Mouse (Mus musculus): ENCODE measurements around the gene Gm49661. TPM values are rescaled to one million over a fixed set of nuclear protein-coding genes. Genes with fewer than 3 reads are reported as not detected.
A peak's percentile ranks its signal among the peaks of the same experiment; 100 is the strongest.

The Gm49661 gene
- polyA plus RNA-seq, 1 experiment from 2014 or later: not detected

- Histone ChIP-seq H3K36me3 (ENCODE audit: control insufficient read depth, insufficient read depth, low read length) (no peaks in the 10 kb centered on the region), H3K4me2 (peak overlapping the region; percentile 92), H3K27me3 (ENCODE audit: control insufficient read depth, insufficient read depth, low read length) (peaks cover 40% of the 10 kb centered on the region), H3K27ac (ENCODE audit: low read depth, low read length) (no peak overlapping the region), H3K9ac (ENCODE audit: low read length) (no peak overlapping the region), H3K9me3 (ENCODE audit: control insufficient read depth, low read length) (no peaks in the 10 kb centered on the region), H3K4me1 (ENCODE audit: control insufficient read depth, insufficient read depth, low read length) (peaks cover 23% of the 10 kb centered on the region), H3K4me3 (ENCODE audit: low read depth, low read length) (peak overlapping the region; percentile 57; the same call in 1 of the 2 replicates)
- DNase-seq (ENCODE audit: low spot score, missing footprints): no peak
- WGBS: 4% methylated on average over 11 of the region's 11 CpGs
- ATAC-seq (ENCODE audit: low FRiP score): peak; percentile 56
Measured at GRCm38 (mm10) chr8:84945235-84945632, 24.0 kb downstream of the Gm49661 start.

- Histone ChIP-seq H3K4me2 (peak overlapping the region; percentile 92), H3K4me3 (ENCODE audit: low read depth, low read length) (peak overlapping the region; percentile 14; the same call in 1 of the 2 replicates), H3K9ac (ENCODE audit: low read length) (no peak overlapping the region), H3K9me3 (ENCODE audit: control insufficient read depth, low read length) (no peaks in the 10 kb centered on the region), H3K4me1 (ENCODE audit: control insufficient read depth, insufficient read depth, low read length) (peaks cover 23% of the 10 kb centered on the region), H3K36me3 (ENCODE audit: control insufficient read depth, insufficient read depth, low read length) (no peaks in the 10 kb centered on the region), H3K27me3 (ENCODE audit: control insufficient read depth, insufficient read depth, low read length) (peaks cover 37% of the 10 kb centered on the region), H3K27ac (ENCODE audit: low read depth, low read length) (no peak overlapping the region)
- WGBS: 2% methylated on average over 26 of the region's 26 CpGs
- peak; percentile 92 for DNase-seq (ENCODE audit: low spot score, missing footprints)
- peak; percentile 51; the same call in 1 of the 2 replicates for ATAC-seq (ENCODE audit: low FRiP score)
Measured at GRCm38 (mm10) chr8:84944478-84945160, 24.6 kb downstream of the Gm49661 start.

- ATAC-seq (ENCODE audit: low FRiP score): no peak
- Histone ChIP-seq H3K27me3 (ENCODE audit: control insufficient read depth, insufficient read depth, low read length) (peaks cover 37% of the 10 kb centered on the region), H3K4me3 (ENCODE audit: low read depth, low read length) (no peak overlapping the region), H3K4me1 (ENCODE audit: control insufficient read depth, insufficient read depth, low read length) (peaks cover 23% of the 10 kb centered on the region), H3K4me2 (no peak overlapping the region), H3K36me3 (ENCODE audit: control insufficient read depth, insufficient read depth, low read length) (no peaks in the 10 kb centered on the region), H3K9ac (ENCODE audit: low read length) (no peak overlapping the region), H3K27ac (ENCODE audit: low read depth, low read length) (no peak overlapping the region), H3K9me3 (ENCODE audit: control insufficient read depth, low read length) (no peaks in the 10 kb centered on the region)
- peak; percentile 81 for DNase-seq (ENCODE audit: low spot score, missing footprints)
- 18% methylated on average over 4 of the region's 4 CpGs for WGBS
Measured at GRCm38 (mm10) chr8:84943699-84944098, 25.5 kb downstream of the Gm49661 start.

GRCm38 (mm10) chr8:84937620-84938485 lies 31.4 kb downstream of the Gm49661 start:
- no peak for ATAC-seq (ENCODE audit: low FRiP score)
- WGBS: 63% methylated on average over 13 of the region's 13 CpGs
- Histone ChIP-seq H3K4me1 (ENCODE audit: control insufficient read depth, insufficient read depth, low read length) (peaks cover 29% of the 10 kb centered on the region), H3K27ac (ENCODE audit: low read depth, low read length) (no peak overlapping the region), H3K27me3 (ENCODE audit: control insufficient read depth, insufficient read depth, low read length) (peaks cover 30% of the 10 kb centered on the region), H3K4me3 (ENCODE audit: low read depth, low read length) (peak overlapping the region; percentile 65; the same call in 1 of the 2 replicates), H3K36me3 (ENCODE audit: control insufficient read depth, insufficient read depth, low read length) (no peaks in the 10 kb centered on the region), H3K4me2 (peak overlapping the region; percentile 95), H3K9me3 (ENCODE audit: control insufficient read depth, low read length) (no peaks in the 10 kb centered on the region), H3K9ac (ENCODE audit: low read length) (no peak overlapping the region)
- no peak for DNase-seq (ENCODE audit: low spot score, missing footprints)

GRCm38 (mm10) chr8:84936962-84937546 lies 32.2 kb downstream of the Gm49661 start, which contains the start of gene Mast1:
Gene Mast1 (minus strand): TSS chr8:84937359.
- H3K36me3 ChIP-seq (ENCODE audit: control insufficient read depth, insufficient read depth, low read length): no peaks in the 10 kb centered on the region
- H3K9me3 ChIP-seq (ENCODE audit: control insufficient read depth, low read length): no peaks in the 10 kb centered on the region
- H3K27ac ChIP-seq (ENCODE audit: low read depth, low read length): peak within 1 kb of the TSS; percentile 59; the same call in 1 of the 2 replicates
- DNase-seq (ENCODE audit: low spot score, missing footprints) (peak; percentile 97), ATAC-seq (ENCODE audit: low FRiP score) (peak; percentile 65)
- H3K27me3 ChIP-seq (ENCODE audit: control insufficient read depth, insufficient read depth, low read length): peaks cover 30% of the 10 kb centered on the region
- H3K9ac ChIP-seq (ENCODE audit: low read length): peak within 1 kb of the TSS; percentile 76
- H3K4me2 ChIP-seq: peak within 1 kb of the TSS; percentile 95
- peak within 1 kb of the TSS; percentile 65 for H3K4me3 ChIP-seq (ENCODE audit: low read depth, low read length)
- H3K4me1 ChIP-seq (ENCODE audit: control insufficient read depth, insufficient read depth, low read length): peaks cover 29% of the 10 kb centered on the region
- WGBS: under 1% methylated on average over 45 of the region's 50 CpGs

GRCm38 (mm10) chr8:84936041-84936961 lies 32.9 kb downstream of the Gm49661 start:
- 21% methylated on average over 20 of the region's 23 CpGs for WGBS
- Histone ChIP-seq H3K27ac (ENCODE audit: low read depth, low read length) (peak overlapping the region; percentile 59; the same call in 1 of the 2 replicates), H3K36me3 (ENCODE audit: control insufficient read depth, insufficient read depth, low read length) (no peaks in the 10 kb centered on the region), H3K4me2 (peak overlapping the region; percentile 95), H3K9me3 (ENCODE audit: control insufficient read depth, low read length) (no peaks in the 10 kb centered on the region), H3K4me1 (ENCODE audit: control insufficient read depth, insufficient read depth, low read length) (peaks cover 29% of the 10 kb centered on the region), H3K9ac (ENCODE audit: low read length) (peak overlapping the region; percentile 76), H3K27me3 (ENCODE audit: control insufficient read depth, insufficient read depth, low read length) (peaks cover 30% of the 10 kb centered on the region), H3K4me3 (ENCODE audit: low read depth, low read length) (peak overlapping the region; percentile 65)
- DNase-seq (ENCODE audit: low spot score, missing footprints): peak; percentile 88
- ATAC-seq (ENCODE audit: low FRiP score): peak; percentile 59

- Histone ChIP-seq H3K4me3 (ENCODE audit: low read depth, low read length) (peak overlapping the region; percentile 65; the same call in 1 of the 2 replicates), H3K27me3 (ENCODE audit: control insufficient read depth, insufficient read depth, low read length) (peaks cover 33% of the 10 kb centered on the region), H3K36me3 (ENCODE audit: control insufficient read depth, insufficient read depth, low read length) (no peaks in the 10 kb centered on the region), H3K4me2 (peak overlapping the region; percentile 95), H3K9ac (ENCODE audit: low read length) (peak overlapping the region; percentile 20; the same call in 1 of the 2 replicates), H3K27ac (ENCODE audit: low read depth, low read length) (no peak overlapping the region), H3K4me1 (ENCODE audit: control insufficient read depth, insufficient read depth, low read length) (peaks cover 29% of the 10 kb centered on the region), H3K9me3 (ENCODE audit: control insufficient read depth, low read length) (no peaks in the 10 kb centered on the region)
- ATAC-seq (ENCODE audit: low FRiP score): peak; percentile 34
- DNase-seq (ENCODE audit: low spot score, missing footprints): peak; percentile 89
- whole genome bisulfite sequencing: 9% methylated on average over 14 of the region's 14 CpGs
Measured at GRCm38 (mm10) chr8:84935489-84935888, 33.7 kb downstream of the Gm49661 start.

- no peak overlapping the region; the same call in 1 of the 2 replicates for H3K27ac ChIP-seq (ENCODE audit: low read depth, low read length)
- H3K4me3 ChIP-seq (ENCODE audit: low read depth, low read length): peak overlapping the region; percentile 65; the same call in 1 of the 2 replicates
- WGBS: under 1% methylated on average over 15 of the region's 15 CpGs
- ATAC-seq (ENCODE audit: low FRiP score): peak; percentile 78
- peak overlapping the region; percentile 95 for H3K4me2 ChIP-seq
- no peak overlapping the region for H3K9ac ChIP-seq (ENCODE audit: low read length)
- H3K4me1 ChIP-seq (ENCODE audit: control insufficient read depth, insufficient read depth, low read length): peaks cover 29% of the 10 kb centered on the region
- no peaks in the 10 kb centered on the region for H3K36me3 ChIP-seq (ENCODE audit: control insufficient read depth, insufficient read depth, low read length)
- H3K27me3 ChIP-seq (ENCODE audit: control insufficient read depth, insufficient read depth, low read length): peaks cover 38% of the 10 kb centered on the region
- H3K9me3 ChIP-seq (ENCODE audit: control insufficient read depth, low read length): no peaks in the 10 kb centered on the region
- DNase-seq (ENCODE audit: low spot score, missing footprints): peak; percentile 96
Measured at GRCm38 (mm10) chr8:84934860-84935259, 34.4 kb downstream of the Gm49661 start.
